Mouse (Mus musculus) midbrain, embryonic 15.5 days (tissue): ENCODE measurements around the gene Mrgprb5. TPM values are rescaled to one million over a fixed set of nuclear protein-coding genes. Genes with fewer than 3 reads are reported as not detected.
"Not testable (repeated sequence)": the region's sequence is repeated elsewhere in the genome, so short reads cannot be mapped to it uniquely, and the experiment has no call there.

ENCODE experiments used
- ATAC-seq: fragments of 200-750 bp; cut with Nextera tagmentation; replicated peaks from 2 replicates; pipeline ENCODE4 v1.8.0; 2017; ENCODE audit warnings: moderate TSS enrichment
- H3K27ac ChIP-seq: fragments of 300-500 bp; sonication (generic); 2 replicates; pipeline ENCODE4 v1.5.1; 2015; ENCODE audit warnings: mild to moderate bottlenecking, inconsistent platforms
- H3K27me3 ChIP-seq: fragments of 300-500 bp; sonication (generic); replicated peaks from 2 replicates; pipeline ENCODE4 v1.6.1; 2015; ENCODE audit warnings: inconsistent platforms
- H3K36me3 ChIP-seq: fragments of 300-500 bp; sonication (generic); replicated peaks from 2 replicates; pipeline ENCODE4 v1.6.1; 2015; ENCODE audit warnings: inconsistent platforms
- H3K4me1 ChIP-seq: fragments of 300-500 bp; sonication (generic); 2 replicates; pipeline ENCODE4 v1.6.1; 2015; ENCODE audit warnings: inconsistent platforms
- H3K4me2 ChIP-seq: fragments of 300-500 bp; sonication (generic); 2 replicates; pipeline ENCODE4 v1.6.1; 2015; ENCODE audit warnings: inconsistent platforms, mild to moderate bottlenecking, moderate library complexity
- H3K4me3 ChIP-seq: fragments of 300-500 bp; sonication (generic); 2 replicates; pipeline ENCODE4 v1.5.1; 2015; ENCODE audit warnings: mild to moderate bottlenecking, inconsistent platforms
- H3K9ac ChIP-seq: fragments of 300-500 bp; sonication (generic); 2 replicates; pipeline ENCODE4 v1.6.1; 2015; ENCODE audit warnings: mild to moderate bottlenecking, inconsistent platforms
- H3K9me3 ChIP-seq: fragments of 300-500 bp; sonication (generic); 2 replicates; pipeline ENCODE4 v1.6.1; 2016; ENCODE audit warnings: inconsistent platforms
- WGBS: fragments of 180-500 bp; shearing (Covaris S2); methylation state at CpG from one replicate; pipeline ENCODE4 v1.1.7; 2015; ENCODE audit warnings: mixed read lengths; 5-methylcytosine and 5-hydroxymethylcytosine counted together
- polyA plus RNA-seq: library from polyadenylated mRNA; unstranded; fragments of >200 nt; fragmentation: Nextera tagmentation; extraction: Ambion mirVana; gene quantifications from 2 replicates; pipeline ENCODE4 v1.2.1, GENCODE M21; 2015

The Mrgprb5 gene
- not detected in 2 replicates for polyA plus RNA-seq

DNA sequence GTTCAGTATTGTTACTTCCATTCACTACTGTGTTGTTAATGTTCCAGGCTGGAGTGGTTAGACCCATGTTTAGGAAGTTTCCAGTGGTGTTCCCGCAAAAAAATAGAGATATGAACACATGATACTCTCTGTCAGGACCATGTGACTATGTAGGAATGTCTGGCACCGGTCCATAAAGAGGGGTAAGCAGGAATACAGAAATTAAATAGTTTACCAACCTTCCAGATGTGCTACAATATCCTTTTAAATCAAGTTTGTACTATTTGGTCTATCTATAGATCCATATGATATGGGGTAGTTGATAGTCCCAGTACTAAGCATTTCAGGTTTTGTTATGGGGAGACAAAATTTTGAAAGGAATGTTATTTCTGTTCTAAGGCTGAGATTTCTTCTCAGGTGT lies at the start of gene Mrgprb5:
TSS of gene Mrgprb5 (minus strand) at position 101 of the 400 bp plus-strand sequence.
- WGBS: 82% methylated on average over 2 of the region's 2 CpGs
- no peak within 1 kb of the TSS for H3K27ac ChIP-seq

DNA sequence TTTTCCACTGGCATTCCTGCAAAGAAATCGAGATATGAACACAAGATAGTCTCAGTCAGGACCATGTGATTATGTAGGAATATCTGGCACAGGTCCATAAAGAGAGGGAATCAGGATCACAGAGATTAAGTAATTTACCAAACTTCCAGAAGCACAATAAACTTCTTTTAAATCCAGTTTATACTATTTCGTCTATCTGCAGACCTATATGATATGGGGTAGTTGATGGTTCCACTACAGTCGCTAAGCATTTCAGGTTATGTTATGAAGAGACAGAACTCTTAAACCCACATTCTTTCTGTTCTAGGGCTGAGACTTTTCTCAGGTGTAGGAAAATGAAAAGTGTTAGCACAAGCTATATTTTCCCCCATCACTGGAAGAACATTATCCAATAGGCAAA lies 30.4 kb upstream of the Mrgprb5 start, which contains the start of gene Mrgprb4:
TSS of gene Mrgprb4 (minus strand) at position 101 of the 400 bp plus-strand sequence.
- no peaks in the 10 kb centered on the region for H3K9me3 ChIP-seq
- no peak within 1 kb of the TSS for H3K27ac ChIP-seq
- H3K4me1 ChIP-seq: no peaks in the 10 kb centered on the region
- 89% methylated on average over 3 of the region's 3 CpGs for WGBS
- no peak within 1 kb of the TSS for H3K9ac ChIP-seq
- H3K36me3 ChIP-seq: no peaks in the 10 kb centered on the region
- H3K4me3 ChIP-seq: no peak within 1 kb of the TSS
- no peaks in the 10 kb centered on the region for H3K27me3 ChIP-seq
- H3K4me2 ChIP-seq: no peak within 1 kb of the TSS
- ATAC-seq: no peak

More for the DNA sequence above, at the start of gene Mrgprb5:
- H3K27me3 ChIP-seq: no peaks in the 10 kb centered on the region
- ATAC-seq: no peak
- no peaks in the 10 kb centered on the region for H3K36me3 ChIP-seq
- H3K4me3 ChIP-seq: no peak within 1 kb of the TSS
- H3K9me3 ChIP-seq: no peaks in the 10 kb centered on the region
- no peak within 1 kb of the TSS for H3K4me2 ChIP-seq
- no peaks in the 10 kb centered on the region for H3K4me1 ChIP-seq
- H3K9ac ChIP-seq: no peak within 1 kb of the TSS

DNA sequence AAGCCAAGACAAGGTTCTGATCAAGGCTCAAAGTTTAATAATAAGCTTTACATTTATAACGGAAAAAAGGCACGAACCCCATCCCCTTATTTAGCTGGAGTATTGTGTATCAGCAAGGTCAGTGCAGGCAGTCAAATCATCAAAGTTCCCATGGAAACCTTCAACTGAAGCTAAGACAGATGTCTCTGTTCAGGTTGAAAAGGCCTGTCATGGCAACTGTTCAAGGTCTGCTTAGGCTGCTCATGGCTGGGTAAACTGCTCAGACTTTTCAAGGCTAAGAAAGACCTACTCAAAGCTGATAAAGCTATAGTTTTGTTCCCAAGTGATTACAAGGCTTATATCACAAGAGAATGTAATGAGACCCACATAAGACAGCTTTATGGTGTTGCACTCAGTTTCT lies 1.3 kb downstream of the Mrgprb5 start:
- Histone ChIP-seq H3K27ac (no peak overlapping the region), H3K9me3 (no peaks in the 10 kb centered on the region), H3K4me2 (no peak overlapping the region), H3K9ac (no peak overlapping the region), H3K36me3 (no peaks in the 10 kb centered on the region), H3K4me1 (no peaks in the 10 kb centered on the region), H3K27me3 (no peaks in the 10 kb centered on the region), H3K4me3 (no peak overlapping the region)
- no peak for ATAC-seq
- WGBS: 48% methylated on average over 2 of the region's 2 CpGs

DNA sequence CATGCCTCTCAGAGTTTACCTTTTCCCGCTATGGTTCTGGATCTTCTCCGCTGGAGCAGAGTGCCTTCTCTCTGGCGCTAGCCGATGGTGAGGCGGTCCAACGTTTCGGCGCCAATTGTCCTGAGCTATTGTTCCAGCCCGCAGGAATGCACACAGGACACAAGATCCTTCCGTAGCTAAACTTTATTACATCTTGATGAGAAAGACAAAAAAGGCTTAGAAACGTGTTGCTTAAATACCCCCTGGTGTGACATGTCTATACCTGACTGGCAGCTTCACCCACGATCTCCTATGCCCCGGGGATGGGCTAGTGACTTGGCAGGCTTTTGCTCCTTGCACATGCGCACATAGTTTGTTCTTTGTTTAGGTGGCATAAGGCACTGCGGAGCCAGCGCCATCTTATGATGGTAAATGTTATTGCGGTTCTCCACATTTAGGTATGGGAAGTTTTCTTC lies 30.5 kb downstream of the Mrgprb5 start:
- peak overlapping the region; percentile 88 for H3K9ac ChIP-seq

DNA sequence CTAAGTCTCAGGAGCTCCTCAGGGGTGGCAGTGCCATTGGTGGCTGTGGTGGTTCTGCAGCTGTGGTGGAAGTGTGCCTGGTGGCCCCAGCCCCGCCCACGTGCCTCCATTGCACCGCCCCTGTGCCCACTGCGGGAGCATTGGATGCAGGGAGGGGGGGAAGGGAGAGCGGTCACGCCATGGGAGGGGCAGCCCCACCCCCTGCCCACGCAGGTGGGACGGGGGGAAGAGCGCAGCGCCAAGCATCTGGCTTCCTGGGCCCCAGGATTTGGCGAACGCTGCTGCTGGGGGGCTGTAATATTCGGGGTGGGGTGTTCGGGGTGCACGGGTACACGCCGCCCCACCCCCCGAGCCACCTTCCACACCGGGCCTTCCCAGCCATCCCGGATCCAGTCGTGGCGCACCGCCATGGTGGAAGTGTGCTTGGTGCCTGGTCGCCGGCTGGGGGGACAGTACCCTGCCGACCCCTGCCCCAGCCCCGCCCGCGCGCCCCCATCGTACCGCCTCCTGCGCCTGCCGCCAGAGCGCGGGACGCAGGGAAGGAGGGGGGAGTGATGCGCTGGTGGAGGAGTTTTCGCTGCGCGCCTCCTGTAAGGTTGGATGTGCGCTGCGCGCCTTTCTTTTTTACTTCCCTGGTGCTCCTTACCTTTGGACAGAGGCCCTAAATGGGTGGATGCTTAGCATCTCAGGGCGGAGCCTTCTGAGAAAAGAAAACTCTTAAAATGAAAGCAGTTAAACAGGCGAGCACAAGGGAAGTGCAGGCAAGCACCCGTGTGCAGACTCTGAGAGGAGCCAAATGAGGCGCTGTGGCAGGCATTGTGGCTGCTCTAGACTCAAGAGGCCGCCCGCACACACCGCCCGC lies 31.4 kb downstream of the Mrgprb5 start:
- Histone ChIP-seq H3K9me3 (no peaks in the 10 kb centered on the region), H3K9ac (peak overlapping the region; percentile 88), H3K4me1 (peaks cover 3% of the 10 kb centered on the region; the same call in 1 of the 2 replicates), H3K27ac (peak overlapping the region; percentile 91), H3K4me3 (peak overlapping the region; percentile 71), H3K27me3 (no peaks in the 10 kb centered on the region), H3K4me2 (peak overlapping the region; percentile 81), H3K36me3 (no peaks in the 10 kb centered on the region)
- peak; percentile 96 for ATAC-seq
- 5% methylated on average over 51 of the region's 52 CpGs for WGBS

More for the DNA sequence above, 30.5 kb downstream of the Mrgprb5 start:
- Histone ChIP-seq H3K36me3 (no peaks in the 10 kb centered on the region), H3K9me3 (no peaks in the 10 kb centered on the region), H3K4me3 (peak overlapping the region; percentile 71), H3K27me3 (no peaks in the 10 kb centered on the region), H3K4me2 (peak overlapping the region; percentile 81), H3K27ac (peak overlapping the region; percentile 91), H3K4me1 (peaks cover 3% of the 10 kb centered on the region; the same call in 1 of the 2 replicates)
- ATAC-seq: peak; percentile 86
- WGBS: under 1% methylated on average over 17 of the region's 17 CpGs

DNA sequence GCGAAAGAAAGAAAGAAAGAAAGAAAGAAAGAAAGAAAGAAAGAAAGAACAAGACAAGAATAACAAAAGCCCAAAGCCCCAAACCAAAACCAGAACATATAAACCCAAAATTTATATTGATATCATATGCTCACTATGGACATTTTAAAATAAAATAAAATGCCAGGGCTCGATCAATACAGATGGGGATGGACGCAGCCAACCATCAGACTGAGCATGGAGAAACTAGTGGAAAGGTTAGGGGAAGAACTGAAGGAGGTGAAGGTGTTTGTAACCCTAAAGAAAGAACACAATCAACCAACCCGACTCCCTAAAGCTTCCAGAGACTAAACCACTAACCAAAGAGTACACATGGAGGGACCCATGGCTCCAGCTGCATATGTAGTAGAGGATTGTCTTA lies 36.1 kb downstream of the Mrgprb5 start:
- WGBS: 64% methylated on average over 4 of the region's 4 CpGs
- no peak for ATAC-seq
- Histone ChIP-seq H3K9me3 (no peaks in the 10 kb centered on the region), H3K27me3 (no peaks in the 10 kb centered on the region), H3K4me3 (no peak overlapping the region), H3K9ac (no peak overlapping the region), H3K27ac (no peak overlapping the region), H3K36me3 (no peaks in the 10 kb centered on the region), H3K4me2 (no peak overlapping the region), H3K4me1 (peaks cover 3% of the 10 kb centered on the region; the same call in 1 of the 2 replicates)

DNA sequence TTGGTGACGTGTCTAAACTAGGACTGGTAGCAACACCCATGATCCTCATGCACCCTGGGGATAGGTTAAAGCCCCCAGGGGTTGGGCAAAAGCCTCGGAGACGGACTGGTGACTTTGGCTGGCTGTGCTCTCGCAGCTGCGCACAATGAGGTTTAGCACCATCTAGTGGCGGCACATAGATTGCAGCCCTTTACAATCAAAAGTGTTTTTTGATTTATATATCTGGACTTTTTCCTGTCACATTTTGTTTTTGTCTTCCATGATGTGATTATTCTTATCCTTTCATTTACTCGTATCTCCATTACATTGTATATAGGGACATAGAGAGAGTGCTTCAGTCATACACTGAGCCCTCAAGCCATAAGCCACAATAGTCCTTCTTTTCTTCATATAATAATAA lies 36.6 kb downstream of the Mrgprb5 start:
- not testable (repeated sequence) for H3K4me1 ChIP-seq, H3K9ac ChIP-seq, H3K27ac ChIP-seq, H3K9me3 ChIP-seq, H3K27me3 ChIP-seq, H3K36me3 ChIP-seq
- peak; percentile 83 for ATAC-seq
- 1% methylated on average over 6 of the region's 7 CpGs for WGBS
- Histone ChIP-seq H3K4me3 (peak overlapping the region; percentile 39), H3K4me2 (peak overlapping the region; percentile 58)

DNA sequence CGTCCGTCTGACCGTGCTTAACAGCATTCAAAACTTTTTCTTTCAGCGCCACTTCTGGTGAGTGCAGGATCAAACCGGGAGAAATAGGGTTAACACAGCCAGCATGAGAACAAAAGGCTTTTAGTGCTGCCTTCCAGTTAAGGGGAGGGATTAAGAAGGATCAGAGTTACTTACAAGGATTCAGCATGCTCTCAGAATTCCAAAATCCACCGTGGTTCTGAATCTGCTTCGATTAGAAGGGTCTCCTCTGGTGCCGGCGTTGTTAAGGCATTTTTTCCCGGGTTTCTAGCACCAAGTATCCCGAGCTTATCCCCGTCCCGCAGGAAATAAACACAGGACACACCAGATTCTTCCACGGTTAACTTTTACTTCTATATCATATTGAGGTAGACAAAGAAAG lies 37.0 kb downstream of the Mrgprb5 start:
- not testable (repeated sequence) for ATAC-seq, H3K27me3 ChIP-seq, H3K36me3 ChIP-seq, H3K4me1 ChIP-seq, H3K9me3 ChIP-seq
- H3K9ac ChIP-seq: peak overlapping the region; percentile 42; the same call in 1 of the 2 replicates
- H3K4me3 ChIP-seq: peak overlapping the region; percentile 39
- WGBS: 1% methylated on average over 12 of the region's 14 CpGs
- H3K4me2 ChIP-seq: peak overlapping the region; percentile 58
- peak overlapping the region; percentile 77 for H3K27ac ChIP-seq

DNA sequence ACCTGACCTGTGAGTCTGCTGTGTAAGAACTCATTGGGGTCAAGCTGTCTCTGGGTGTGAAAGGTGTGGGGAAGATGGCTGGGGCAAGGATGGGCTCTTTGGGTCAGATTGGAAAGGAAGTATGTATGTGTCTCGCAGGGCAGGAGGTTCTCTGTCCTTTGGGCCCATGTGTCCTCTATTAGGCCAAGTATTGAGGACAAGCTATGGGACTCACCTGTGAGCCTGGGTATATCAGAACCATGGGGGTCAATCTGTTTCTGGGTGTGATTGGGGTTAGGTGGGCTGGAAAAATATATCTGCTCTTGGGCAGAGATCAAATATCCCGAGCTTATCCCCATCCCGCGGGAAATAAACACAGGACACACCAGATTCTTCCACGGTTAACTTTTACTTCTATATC lies 45.0 kb downstream of the Mrgprb5 start:
- Histone ChIP-seq H3K36me3 (no peaks in the 10 kb centered on the region), H3K27ac (no peak overlapping the region), H3K4me1 (no peaks in the 10 kb centered on the region), H3K4me3 (no peak overlapping the region), H3K9me3 (no peaks in the 10 kb centered on the region), H3K9ac (no peak overlapping the region), H3K27me3 (no peaks in the 10 kb centered on the region), H3K4me2 (no peak overlapping the region)
- 76% methylated on average over 5 of the region's 5 CpGs for WGBS
- ATAC-seq: no peak

Other genes with a start within 250 kb of the Mrgprb5 start
- not detected in 2 replicates for gene Mrgpra4, start 186.9 kb downstream of the Mrgprb5 start, polyA plus RNA-seq
- not detected in 2 replicates for gene Mrgprx1, start 141.4 kb downstream of the Mrgprb5 start, polyA plus RNA-seq
- not detected in 2 replicates for gene Mrgprb4, start 30.3 kb upstream of the Mrgprb5 start, polyA plus RNA-seq
- gene Mrgprb8, start 219.5 kb upstream of the Mrgprb5 start, polyA plus RNA-seq: not detected in 2 replicates